Mouse (Mus musculus): Measurements from ENCODE around the gene Sgsm1. TPM values are rescaled to one million over a fixed set of nuclear protein-coding genes. Genes with fewer than 3 reads are reported as not detected.
"Not testable (repeated sequence)": the region's sequence is repeated elsewhere in the genome, so short reads cannot be mapped to it uniquely, and the experiment has no call there.

The Sgsm1 gene
- polyA plus RNA-seq (2015; fragmentation: Nextera tagmentation; extraction: Ambion mirVana) = 2.7 and 3.4 TPM in 2 replicates

DNA sequence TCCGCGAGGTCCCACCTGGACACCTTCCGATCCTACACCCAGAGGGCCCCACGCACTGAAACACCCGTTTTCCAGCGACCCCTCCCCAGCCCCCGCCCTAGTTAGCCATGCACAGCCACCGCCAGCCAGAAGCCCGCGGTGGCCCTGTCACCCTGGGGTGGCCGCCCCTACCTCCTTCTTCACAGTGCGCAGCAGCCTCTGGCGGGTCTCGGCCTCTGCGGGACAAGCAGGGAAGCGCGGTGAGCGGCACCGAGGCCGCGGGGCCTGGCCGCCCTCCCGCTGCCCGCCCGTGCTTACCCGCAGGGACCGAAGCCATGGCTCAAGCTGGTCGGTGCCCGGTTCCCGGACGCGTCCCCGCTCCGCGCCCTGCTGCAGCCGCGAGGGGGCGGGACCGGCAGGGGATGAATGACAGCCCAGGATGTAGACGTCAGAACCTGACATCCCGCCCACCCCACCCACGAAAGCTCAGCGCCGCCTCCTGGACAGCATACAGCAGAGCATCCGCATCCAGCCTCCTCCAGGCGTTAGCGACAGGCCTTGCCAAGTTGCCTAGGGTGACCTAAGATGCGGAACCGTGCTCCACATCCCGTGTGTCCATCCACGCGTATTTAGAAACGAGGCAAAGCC lies at the start of gene Sgsm1:
Gene Sgsm1 (minus strand): TSS at position 410 of the 627 bp plus-strand sequence.
- peak within 1 kb of the TSS; percentile 84 for H3K4me2 ChIP-seq (replicated peaks)
- H3K9ac ChIP-seq = peak within 1 kb of the TSS; percentile 70
- no peak within 1 kb of the TSS for H3K27ac ChIP-seq
- no peaks in the 10 kb centered on the region for H3K36me3 ChIP-seq
- ATAC-seq (ENCODE audit: low FRiP score, low read depth) = peak; percentile 67
- no peaks in the 10 kb centered on the region for H3K9me3 ChIP-seq
- H3K4me3 ChIP-seq = peak within 1 kb of the TSS; percentile 63
- H3K27me3 ChIP-seq = peaks cover 71% of the 10 kb centered on the region
- peaks cover 28% of the 10 kb centered on the region for H3K4me1 ChIP-seq
- WGBS = 2% methylated on average over 49 of the region's 53 CpGs

DNA sequence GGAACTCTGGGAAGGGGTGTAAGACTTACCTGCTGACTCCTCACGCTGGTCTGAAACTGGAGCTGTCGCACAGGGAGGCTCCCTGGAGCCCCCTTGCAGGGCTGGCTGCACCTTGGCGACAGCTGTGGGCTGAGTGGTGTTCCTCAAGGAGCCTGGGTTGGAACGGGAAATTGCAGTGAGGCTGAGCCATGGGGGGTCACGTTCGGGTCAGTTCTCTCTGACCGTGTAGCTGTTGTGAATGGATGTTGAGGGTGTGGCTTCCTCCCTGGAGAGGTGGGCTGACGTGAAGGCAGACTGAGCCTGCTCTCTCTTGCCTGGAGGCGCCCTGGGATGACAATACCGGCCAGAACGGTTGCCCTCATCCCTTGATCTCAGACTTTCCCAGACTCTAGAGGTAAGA lies 48.2 kb upstream of the Sgsm1 start:
- H3K9me3 ChIP-seq = no peaks in the 10 kb centered on the region
- 3% methylated on average over 11 of the region's 11 CpGs for WGBS
- no peaks in the 10 kb centered on the region for H3K36me3 ChIP-seq
- no peak for ATAC-seq (ENCODE audit: low FRiP score, low read depth)
- no peak overlapping the region for H3K4me2 ChIP-seq (replicated peaks)
- H3K27ac ChIP-seq = no peak overlapping the region
- peaks cover 7% of the 10 kb centered on the region for H3K27me3 ChIP-seq
- peaks cover 22% of the 10 kb centered on the region for H3K4me1 ChIP-seq
- no peak overlapping the region for H3K4me3 ChIP-seq
- no peak overlapping the region for H3K9ac ChIP-seq

DNA sequence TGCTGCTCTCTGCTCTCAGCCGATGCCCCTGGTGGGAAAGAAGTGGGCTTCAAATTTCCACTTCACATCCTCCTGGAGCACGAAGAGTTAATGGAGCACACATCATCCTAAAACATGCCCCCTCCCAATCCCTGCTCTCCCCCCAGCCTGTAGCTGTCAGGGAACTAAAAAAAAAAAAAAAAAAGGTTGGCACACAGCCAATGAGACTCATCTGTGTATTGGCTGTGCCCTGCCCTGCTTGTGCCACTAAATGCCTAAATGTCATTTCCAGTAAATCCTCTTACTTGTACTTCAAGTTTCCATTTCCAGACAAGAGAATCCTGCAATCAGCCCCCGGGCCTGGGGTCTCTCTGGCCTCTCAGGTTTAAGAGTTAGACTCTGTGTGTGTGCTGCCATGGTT lies 47.1 kb upstream of the Sgsm1 start:
- Histone ChIP-seq H3K27me3 (peaks cover 18% of the 10 kb centered on the region), H3K36me3 (no peaks in the 10 kb centered on the region), H3K9ac (no peak overlapping the region), H3K4me3 (no peak overlapping the region), H3K27ac (no peak overlapping the region), H3K4me2 (replicated peaks) (no peak overlapping the region), H3K4me1 (peaks cover 24% of the 10 kb centered on the region), H3K9me3 (no peaks in the 10 kb centered on the region)
- 43% methylated on average over 3 of the region's 3 CpGs for WGBS
- ATAC-seq (ENCODE audit: low FRiP score, low read depth) = no peak

DNA sequence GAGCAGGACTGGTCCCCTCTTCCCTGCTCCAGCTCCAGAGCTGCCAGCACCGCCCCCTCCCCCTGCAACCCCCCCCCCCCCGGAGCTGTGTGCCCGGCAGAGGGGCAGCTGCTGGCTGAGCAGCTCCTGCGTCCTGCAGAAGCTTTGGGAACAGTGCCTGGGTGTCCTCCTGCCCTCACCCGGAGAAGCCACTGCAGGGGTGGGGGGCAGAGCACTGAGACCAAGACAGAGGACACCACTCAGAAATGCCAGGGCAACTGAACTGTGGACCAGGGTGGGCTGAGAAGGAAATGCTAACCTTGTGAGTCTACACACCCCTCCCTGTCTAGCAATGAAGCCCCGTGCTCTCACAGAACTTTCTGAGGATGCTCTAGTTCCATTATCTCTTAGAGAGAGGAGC lies 46.6 kb upstream of the Sgsm1 start, which contains the start of gene Aym1:
Gene Aym1 (plus strand): TSS at position 109 of the 400 bp plus-strand sequence.
- Histone ChIP-seq H3K9ac (no peak within 1 kb of the TSS), H3K36me3 (no peaks in the 10 kb centered on the region), H3K27me3 (peaks cover 22% of the 10 kb centered on the region), H3K4me3 (no peak within 1 kb of the TSS), H3K9me3 (no peaks in the 10 kb centered on the region), H3K4me2 (replicated peaks) (no peak within 1 kb of the TSS), H3K4me1 (peaks cover 26% of the 10 kb centered on the region), H3K27ac (no peak within 1 kb of the TSS)
- ATAC-seq (ENCODE audit: low FRiP score, low read depth) = no peak
- 44% methylated on average over 3 of the region's 6 CpGs for WGBS

DNA sequence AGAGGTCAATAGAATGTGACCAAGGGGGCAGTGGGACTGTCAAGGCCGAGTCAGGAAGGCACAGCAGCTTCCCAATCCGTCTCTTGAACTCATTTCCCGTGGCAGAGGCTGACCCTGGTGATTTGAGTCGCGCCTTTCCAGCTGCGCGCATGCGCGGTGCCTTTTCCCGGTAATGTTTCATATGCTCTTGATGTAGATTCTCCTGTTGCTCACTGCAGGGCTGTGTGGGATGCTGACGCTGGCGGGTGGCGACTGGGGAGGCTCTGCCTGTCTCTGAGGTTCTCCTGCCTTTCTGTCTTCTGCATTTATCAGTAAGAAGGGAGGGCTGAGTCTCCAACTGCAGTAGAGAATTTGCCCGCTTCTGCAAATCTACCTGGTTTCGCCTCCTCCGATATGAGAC lies 43.7 kb upstream of the Sgsm1 start:
- Histone ChIP-seq H3K4me3 (no peak overlapping the region), H3K27me3 (peaks cover 50% of the 10 kb centered on the region), H3K4me2 (replicated peaks) (peak overlapping the region; percentile 25), H3K4me1 (peaks cover 26% of the 10 kb centered on the region), H3K27ac (no peak overlapping the region), H3K9ac (no peak overlapping the region), H3K9me3 (no peaks in the 10 kb centered on the region), H3K36me3 (no peaks in the 10 kb centered on the region)
- 51% methylated on average over 16 of the region's 16 CpGs for WGBS
- no peak for ATAC-seq (ENCODE audit: low FRiP score, low read depth)

DNA sequence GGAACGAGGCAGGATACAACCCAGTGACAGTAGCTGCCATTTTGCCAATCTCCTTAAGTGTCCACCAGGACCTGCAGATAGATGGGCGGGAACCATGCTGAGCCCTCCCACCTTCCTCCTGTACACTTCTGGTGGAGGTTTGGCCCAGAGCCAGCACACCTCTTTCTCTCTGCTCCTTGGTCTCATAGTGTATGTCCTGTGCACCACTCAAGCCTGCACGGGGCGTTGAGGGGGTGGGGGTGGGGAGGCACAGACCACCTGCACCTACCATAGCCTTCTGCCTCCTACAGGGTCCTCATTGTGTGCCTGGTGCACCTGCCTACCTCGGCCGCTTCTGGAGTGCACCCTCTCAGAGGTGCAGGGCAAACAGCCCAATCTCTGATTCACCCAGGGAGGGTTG lies 42.0 kb upstream of the Sgsm1 start:
- Histone ChIP-seq H3K27ac (no peak overlapping the region), H3K9ac (no peak overlapping the region), H3K36me3 (no peaks in the 10 kb centered on the region), H3K4me3 (no peak overlapping the region), H3K27me3 (peaks cover 64% of the 10 kb centered on the region), H3K4me2 (replicated peaks) (no peak overlapping the region), H3K9me3 (no peaks in the 10 kb centered on the region), H3K4me1 (peaks cover 15% of the 10 kb centered on the region)
- 65% methylated on average over 6 of the region's 6 CpGs for WGBS
- ATAC-seq (ENCODE audit: low FRiP score, low read depth) = no peak

DNA sequence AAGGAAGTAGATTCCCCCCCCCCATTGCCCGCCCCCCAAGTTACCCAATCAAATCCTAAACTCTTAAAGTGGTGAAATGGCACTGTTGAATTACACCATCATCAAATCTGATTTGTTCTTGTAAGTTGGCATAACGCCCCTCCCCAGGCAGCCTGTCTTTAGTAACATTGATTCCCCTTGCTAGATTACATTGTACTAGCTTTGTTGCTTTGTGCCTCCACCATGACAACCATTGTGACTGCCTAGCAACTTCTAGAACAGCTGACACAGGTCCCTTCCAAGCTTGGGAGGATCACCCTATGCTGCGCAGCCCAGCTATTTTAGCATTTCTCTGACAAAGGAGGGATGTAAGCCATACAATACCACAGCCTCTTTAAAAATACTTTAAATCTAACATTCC lies 41.2 kb upstream of the Sgsm1 start:
- H3K4me3 ChIP-seq = no peak overlapping the region

DNA sequence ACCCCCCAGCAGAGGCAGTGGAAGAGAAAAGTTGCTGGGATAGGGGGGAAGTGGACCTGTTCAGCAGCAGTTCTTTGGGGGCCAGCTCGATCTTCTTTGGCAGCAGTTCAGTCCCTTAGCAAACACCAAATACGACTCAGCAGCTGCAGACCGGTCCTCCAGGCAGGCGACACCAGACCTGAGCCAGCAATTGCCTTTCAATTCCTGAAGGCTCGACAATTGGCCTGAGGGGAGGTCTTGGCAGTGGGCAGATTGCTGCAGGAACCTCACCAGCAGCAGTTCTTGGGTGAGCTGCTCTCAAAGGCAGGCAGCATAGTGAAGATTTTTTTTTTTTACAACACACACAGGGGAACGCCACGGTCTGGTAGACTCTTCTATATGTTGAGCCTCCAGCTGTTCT lies 39.2 kb upstream of the Sgsm1 start:
- Histone ChIP-seq H3K9me3 (no peaks in the 10 kb centered on the region), H3K27ac (no peak overlapping the region), H3K4me2 (replicated peaks) (no peak overlapping the region), H3K27me3 (peaks cover 92% of the 10 kb centered on the region), H3K36me3 (no peaks in the 10 kb centered on the region), H3K4me1 (peaks cover 11% of the 10 kb centered on the region; the same call in 1 of the 2 replicates), H3K9ac (no peak overlapping the region), H3K4me3 (no peak overlapping the region)
- ATAC-seq (ENCODE audit: low FRiP score, low read depth) = no peak
- 14% methylated on average over 7 of the region's 7 CpGs for WGBS

More for the DNA sequence above, 41.2 kb upstream of the Sgsm1 start:
- Histone ChIP-seq H3K4me1 (peaks cover 6% of the 10 kb centered on the region), H3K36me3 (no peaks in the 10 kb centered on the region), H3K27me3 (peaks cover 73% of the 10 kb centered on the region), H3K4me2 (replicated peaks) (no peak overlapping the region), H3K9ac (no peak overlapping the region), H3K27ac (no peak overlapping the region), H3K9me3 (no peaks in the 10 kb centered on the region)
- 84% methylated on average over 3 of the region's 3 CpGs for WGBS
- no peak for ATAC-seq (ENCODE audit: low FRiP score, low read depth)

DNA sequence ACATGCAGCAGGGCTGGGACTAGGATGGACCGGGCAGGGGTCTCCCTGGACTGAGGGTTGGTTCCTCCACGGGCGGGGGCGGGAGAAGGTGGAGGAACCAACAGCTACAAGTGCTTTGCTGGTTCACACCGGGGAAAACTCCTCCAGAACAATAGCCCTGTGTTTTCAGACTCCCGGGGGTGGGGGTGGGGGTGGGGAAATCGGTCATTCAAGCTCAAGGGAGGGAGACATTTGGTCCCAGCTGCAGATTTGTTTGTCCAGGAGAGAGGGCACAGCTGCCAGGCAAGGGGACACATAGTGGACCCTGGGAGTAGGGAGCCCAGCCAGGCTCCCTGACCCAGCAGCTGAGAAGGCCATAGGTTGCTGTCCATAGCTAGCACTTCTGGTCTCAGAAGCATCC lies 38.6 kb upstream of the Sgsm1 start:
- no peak for ATAC-seq (ENCODE audit: low FRiP score, low read depth)
- peaks cover 98% of the 10 kb centered on the region for H3K27me3 ChIP-seq

DNA sequence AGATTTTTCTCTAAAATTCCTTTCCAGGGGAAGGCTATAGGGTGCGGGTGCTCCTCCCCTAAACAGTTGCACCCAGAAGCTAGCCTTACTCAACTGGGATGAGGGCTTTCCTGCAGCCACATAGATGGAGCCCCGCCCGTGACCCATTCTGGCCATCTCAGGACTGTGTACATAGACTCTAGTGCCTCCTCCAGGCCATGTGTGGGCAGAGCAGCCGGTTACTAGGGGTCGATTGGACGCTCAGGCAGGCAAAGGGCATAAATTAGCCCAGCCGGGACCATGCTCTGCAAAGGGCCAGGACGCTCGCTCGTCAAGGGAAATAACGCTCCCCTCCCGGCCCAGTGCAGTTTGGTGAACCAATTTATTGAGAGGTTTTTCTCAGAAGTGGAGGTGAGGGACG lies 38.0 kb upstream of the Sgsm1 start:
- 17% methylated on average over 13 of the region's 13 CpGs for whole genome bisulfite sequencing
- no peaks in the 10 kb centered on the region for H3K36me3 ChIP-seq
- peaks cover 98% of the 10 kb centered on the region for H3K27me3 ChIP-seq
- H3K4me2 ChIP-seq (replicated peaks) = no peak overlapping the region
- H3K9me3 ChIP-seq = no peaks in the 10 kb centered on the region
- H3K4me3 ChIP-seq = no peak overlapping the region
- ATAC-seq (ENCODE audit: low FRiP score, low read depth) = no peak
- H3K27ac ChIP-seq = no peak overlapping the region
- H3K4me1 ChIP-seq = peaks cover 11% of the 10 kb centered on the region; the same call in 1 of the 2 replicates
- H3K9ac ChIP-seq = no peak overlapping the region

More for the DNA sequence above, 38.6 kb upstream of the Sgsm1 start:
- no peak overlapping the region for H3K27ac ChIP-seq
- H3K9me3 ChIP-seq = no peaks in the 10 kb centered on the region
- no peak overlapping the region for H3K9ac ChIP-seq
- WGBS = 13% methylated on average over 7 of the region's 7 CpGs
- no peak overlapping the region for H3K4me3 ChIP-seq
- H3K4me1 ChIP-seq = peaks cover 11% of the 10 kb centered on the region; the same call in 1 of the 2 replicates
- no peaks in the 10 kb centered on the region for H3K36me3 ChIP-seq
- no peak overlapping the region for H3K4me2 ChIP-seq (replicated peaks)

DNA sequence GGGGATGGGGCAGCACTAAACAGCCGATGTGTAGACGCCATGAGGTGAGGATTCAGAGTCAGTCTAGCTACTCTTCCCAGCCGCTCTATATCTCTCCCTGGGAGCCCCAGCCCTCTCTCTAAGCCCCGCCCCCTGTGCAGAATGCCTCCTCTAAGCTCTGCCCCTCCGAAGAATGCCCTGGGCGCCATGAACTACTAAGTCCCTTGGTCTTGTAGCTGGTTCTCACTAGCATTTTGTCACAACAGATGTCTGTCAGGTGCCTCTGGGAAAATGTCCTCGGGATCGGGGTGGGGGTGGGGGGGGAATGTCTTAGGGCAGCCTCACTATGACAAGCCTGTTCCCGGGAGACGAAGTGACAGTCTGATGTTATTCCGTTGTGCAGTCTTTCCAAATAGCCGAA lies 37.0 kb upstream of the Sgsm1 start:
- Histone ChIP-seq H3K4me1 (peaks cover 8% of the 10 kb centered on the region; the same call in 1 of the 2 replicates), H3K9me3 (no peaks in the 10 kb centered on the region), H3K27ac (no peak overlapping the region), H3K4me3 (no peak overlapping the region), H3K4me2 (replicated peaks) (no peak overlapping the region), H3K36me3 (no peaks in the 10 kb centered on the region), H3K27me3 (peaks cover 96% of the 10 kb centered on the region), H3K9ac (no peak overlapping the region)
- no peak for ATAC-seq (ENCODE audit: low FRiP score, low read depth)
- WGBS = 30% methylated on average over 12 of the region's 12 CpGs

DNA sequence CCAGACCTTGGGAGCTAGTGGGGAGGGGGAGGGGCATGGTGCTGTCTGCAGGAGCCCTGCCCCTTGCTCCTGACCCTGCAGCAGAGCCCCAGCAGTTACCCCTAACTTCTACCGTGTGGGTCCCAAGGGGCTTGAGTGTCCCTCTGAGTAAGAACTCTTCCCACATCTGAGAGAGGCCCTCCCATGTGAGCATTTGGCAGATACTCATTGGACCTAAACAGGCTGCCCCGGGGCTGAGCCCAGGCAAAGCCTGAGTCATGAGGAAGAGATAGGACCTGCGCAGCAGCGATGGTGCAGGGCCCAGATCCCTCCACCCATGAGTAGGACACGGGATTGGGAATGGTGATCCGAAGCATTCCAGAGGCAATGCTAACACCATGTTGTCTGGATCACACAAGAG lies 36.1 kb upstream of the Sgsm1 start:
- not testable (repeated sequence) for H3K4me2 ChIP-seq (replicated peaks); H3K27ac ChIP-seq; H3K4me1 ChIP-seq; ATAC-seq (ENCODE audit: low FRiP score, low read depth); H3K36me3 ChIP-seq; H3K4me3 ChIP-seq; H3K9ac ChIP-seq; H3K9me3 ChIP-seq
- 43% methylated on average over 6 of the region's 6 CpGs for WGBS
- H3K27me3 ChIP-seq = peaks cover 94% of the 10 kb centered on the region

DNA sequence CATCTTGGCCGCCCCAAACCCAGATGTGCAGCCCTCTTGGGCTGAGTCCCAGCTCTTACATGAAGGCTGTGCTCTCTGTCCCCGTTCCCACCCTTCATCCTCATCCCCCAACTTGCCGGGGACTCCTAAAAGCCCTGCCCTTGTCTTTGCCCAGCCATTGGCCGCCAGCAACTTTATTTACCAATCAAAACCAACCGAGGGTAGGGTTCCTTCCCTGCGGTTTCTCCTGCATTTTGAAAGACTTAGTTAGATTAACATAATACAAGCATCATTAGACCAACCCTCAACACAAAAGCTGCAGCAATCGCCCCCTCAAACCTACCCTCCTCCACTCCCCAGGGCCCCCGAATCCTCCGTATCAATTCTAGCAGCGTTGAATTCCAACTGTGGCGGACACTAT lies 35.2 kb upstream of the Sgsm1 start:
- H3K4me1 ChIP-seq = peaks cover 7% of the 10 kb centered on the region; the same call in 1 of the 2 replicates
- peaks cover 95% of the 10 kb centered on the region for H3K27me3 ChIP-seq
- no peak overlapping the region for H3K9ac ChIP-seq
- H3K9me3 ChIP-seq = no peaks in the 10 kb centered on the region
- H3K36me3 ChIP-seq = no peaks in the 10 kb centered on the region
- H3K4me3 ChIP-seq = no peak overlapping the region
- no peak overlapping the region for H3K27ac ChIP-seq
- ATAC-seq (ENCODE audit: low FRiP score, low read depth) = no peak
- H3K4me2 ChIP-seq (replicated peaks) = no peak overlapping the region
- 10% methylated on average over 11 of the region's 11 CpGs for WGBS
